Mouse (Mus musculus): ENCODE data around the gene Slu7.

Gene Slu7

DNA sequence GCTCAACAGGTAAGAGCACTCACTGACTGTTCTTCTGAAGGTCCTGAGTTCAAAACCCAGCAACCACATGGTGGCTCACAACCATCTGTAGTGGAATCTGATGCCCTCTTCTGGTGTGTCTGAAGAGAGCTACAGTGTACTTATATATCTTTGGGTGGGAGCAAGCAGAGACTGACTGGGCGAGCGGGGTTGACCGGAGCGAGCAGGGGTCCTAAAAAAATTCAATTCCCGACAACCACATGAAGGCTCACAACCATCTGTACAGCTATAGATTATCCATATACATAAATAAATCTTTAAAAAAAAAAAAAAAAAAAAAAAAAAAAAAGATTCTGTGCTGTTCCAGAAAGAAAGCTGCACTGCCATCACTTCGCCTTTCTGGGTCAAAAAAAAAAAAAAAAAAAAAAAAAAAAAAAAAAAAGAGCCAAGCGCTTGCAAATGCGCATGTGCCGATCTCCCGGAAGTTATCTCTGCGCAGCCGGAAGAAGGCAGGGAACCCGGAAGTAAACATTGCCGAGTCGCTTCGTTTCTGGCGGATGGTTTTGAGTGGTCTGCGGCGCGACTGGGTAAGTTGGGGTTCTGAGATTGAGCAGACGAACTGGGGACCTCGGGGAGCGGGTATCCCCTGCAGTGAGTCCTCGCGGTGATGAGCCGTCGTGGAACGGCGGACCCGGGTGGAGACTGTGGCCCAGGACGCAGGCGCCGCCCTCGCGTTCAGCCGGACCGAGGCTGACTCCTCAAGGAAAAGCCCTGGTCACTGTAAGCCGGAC, at the start of gene Slu7:
Slu7 (plus strand) TSS at position 491 of the 770 bp plus-strand sequence.
- DNase-seq, result peak; percentile 74

DNA sequence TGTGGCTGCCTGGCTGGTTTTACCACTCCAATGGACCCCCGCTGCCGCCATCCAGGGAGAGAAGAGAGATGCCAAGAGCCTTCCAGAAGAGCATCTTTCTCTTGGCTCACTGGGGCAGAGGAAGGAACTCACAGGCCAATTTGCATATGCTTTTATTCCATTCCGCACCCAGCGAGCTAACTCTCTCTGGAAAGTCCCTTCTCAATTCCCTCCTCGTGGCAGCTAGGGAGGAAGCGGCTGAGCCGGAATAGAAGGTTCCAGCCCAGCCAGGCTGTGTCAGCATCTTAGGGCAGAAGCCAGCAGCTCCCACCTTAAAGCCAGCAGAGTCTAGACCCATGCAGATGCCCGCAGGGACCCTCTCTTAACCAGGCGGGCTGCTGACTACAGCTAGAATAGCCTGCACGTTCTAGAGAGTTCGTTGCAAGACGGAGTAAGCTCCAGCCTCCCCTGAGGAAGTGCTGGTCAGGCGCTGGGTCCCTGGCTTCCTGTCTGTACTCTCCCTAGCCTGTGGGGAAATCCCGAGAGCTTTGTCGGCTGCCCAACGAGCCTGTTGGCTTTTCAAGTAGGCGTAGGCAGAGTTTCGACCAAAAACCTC, 48.4 kb upstream of the Slu7 start:
- DNase-seq, result peak; percentile 80

DNA sequence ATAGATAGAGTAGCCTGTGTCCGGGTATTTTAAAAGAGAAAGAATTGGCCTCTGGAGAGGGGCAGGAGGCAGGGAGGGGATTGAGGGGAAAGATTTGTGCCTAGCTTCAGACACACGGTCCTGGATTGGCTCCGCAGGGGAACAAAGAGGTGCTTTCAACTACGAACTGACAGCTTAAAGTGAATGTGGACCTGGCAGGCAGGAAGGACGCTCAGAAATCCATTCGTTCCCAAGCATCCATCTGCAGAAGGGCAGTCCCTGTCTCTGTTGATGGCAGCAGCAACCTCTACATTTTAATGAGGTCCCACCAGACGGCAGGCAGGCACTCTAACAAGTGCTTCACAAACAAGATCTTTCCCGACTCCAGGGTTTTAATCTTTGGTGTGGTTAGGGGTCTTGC, 47.8 kb upstream of the Slu7 start:
- no peak for DNase-seq

DNA sequence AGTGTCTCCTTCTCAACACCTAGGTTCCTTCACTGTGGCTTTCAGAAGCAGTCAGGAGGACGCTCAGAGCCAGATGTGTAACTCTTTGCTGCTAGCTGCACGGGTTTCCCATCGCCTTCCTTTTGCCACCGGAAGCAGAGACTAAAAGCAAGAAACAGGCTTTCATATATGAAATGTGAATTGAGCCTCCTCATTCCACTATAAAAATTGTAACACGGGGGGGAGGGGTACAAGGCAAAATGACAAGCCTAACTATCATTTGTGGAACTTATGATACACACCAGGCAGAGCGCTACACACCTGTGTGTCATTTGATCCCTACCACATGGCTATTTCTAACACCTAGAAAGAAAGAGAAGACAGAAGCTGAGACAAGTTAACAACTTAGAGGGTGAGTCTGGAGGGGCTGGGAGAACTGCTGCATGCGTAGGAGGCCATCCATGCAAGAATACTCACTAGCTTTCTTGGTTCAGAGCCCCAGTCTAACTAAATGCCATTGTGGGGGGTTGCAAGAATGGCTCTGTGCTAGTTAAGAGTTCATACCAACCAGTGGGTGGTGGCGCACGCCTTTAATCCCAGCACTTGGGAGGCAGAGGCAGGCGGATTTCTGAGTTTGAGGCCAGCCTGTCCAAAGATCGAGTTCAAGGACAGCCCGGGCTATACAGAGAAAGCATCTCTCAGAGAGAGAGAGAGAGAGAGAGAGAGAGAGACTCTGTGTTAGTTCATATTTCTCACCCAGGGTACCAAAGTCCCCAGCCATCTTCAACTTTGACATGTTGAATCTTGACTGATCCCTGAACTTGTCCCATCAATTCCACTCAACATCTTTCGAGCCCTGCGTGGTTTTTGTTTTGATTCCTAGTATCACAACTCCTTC, 46.3 kb upstream of the Slu7 start:
- no peak for DNase-seq

DNA sequence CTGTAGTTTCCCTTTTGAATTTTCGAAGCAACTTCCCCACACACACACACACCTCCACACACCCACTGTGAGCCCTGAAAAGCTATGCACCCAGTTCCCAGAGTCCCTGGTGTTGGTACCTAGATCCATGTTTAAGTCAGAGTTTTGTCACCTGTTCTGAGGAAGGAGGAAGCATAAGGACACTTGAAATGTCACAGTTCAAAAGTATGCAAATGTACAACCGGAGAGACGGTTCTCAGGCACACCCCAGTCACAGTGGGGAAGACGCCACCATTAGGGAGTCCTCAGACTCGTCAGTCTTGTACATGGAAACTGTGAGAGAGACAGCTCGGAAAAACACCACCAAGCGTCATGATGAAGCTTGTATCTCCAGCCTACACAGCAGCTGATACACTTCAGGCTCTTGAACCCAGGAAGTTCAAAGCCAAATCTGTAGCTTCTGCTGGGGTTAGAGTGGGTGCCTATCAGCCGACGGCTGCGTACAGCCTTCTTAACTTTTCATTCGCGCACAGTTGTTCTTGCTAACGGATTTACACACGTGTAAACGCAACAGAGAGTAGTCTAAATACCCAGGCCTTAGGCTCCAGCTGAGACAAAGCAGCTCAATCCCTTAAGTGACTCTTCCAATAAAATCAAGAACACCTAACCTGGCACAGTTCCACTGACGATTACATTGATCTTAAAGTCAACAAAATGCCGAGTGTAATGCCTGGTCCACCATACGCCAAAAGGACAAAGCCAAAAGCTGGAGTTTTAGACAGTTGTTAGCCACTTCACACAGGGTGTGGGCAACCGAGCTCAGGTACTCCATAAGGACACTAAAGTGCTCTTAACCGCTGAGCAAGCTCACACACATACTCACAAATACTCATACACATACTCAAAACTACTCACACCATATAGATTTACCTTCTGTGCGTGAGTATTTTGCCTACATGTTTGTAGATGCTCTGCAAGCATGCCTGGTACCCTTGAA, 45.1 kb upstream of the Slu7 start:
- no peak for DNase-seq

DNA sequence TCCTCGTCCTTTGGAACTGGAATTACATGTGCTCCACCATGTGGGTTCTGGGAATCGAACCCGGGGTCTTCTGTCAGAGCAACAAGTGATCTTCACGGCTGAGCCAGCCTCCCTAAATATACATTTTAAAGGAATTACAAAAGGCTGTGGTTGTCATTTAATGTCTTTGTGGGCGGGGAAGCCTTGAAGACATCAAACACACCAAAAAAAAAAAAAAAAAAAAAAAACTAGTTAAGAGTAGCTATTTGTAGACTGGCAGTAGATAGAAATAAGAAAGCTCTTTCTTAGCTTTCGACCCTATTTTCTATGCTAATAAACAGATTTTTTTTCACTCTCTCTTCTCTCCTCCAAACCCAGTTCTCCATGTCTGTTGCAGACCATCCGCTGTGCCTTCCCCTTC, 44.4 kb upstream of the Slu7 start:
- no peak for DNase-seq

DNA sequence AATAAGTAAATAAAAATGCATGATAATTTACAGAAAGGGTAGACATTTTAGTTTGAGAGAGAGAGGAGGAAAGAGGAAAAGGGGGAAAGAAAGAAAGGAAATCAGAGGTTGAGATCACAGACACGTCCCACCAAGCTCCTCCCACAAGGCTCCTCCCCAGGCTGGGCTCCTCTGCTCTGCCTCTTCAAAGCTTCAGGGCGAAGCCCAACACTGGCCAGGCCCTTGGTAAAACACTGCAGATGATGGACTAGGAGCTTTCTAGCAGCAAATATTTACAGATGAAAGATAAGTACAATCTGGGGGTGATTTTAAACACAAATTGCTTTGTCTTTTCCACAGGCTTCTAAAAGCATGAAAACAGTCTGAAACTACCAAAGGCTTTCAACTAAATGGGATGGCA, 40.8 kb upstream of the Slu7 start:
- DNase-seq, result no peak

DNA sequence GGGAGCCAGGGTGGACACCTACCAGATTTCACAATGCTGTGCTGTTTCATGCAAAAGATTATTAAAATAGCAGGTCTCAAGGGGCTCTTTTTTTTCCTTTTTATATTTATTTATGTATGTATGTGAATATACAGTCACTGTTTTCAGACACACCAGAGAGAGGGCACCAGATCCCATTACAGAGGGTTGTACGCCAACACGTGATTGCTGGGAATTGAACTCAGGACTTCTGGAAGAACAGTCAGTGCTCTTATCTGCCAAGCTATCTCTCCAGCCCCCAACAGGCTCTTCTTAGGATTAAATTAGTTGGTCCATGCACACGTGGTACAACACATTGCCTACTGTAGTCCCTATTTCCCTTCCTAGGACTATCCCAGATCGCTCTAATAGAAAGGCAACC, 40.2 kb upstream of the Slu7 start:
- no peak for DNase-seq

DNA sequence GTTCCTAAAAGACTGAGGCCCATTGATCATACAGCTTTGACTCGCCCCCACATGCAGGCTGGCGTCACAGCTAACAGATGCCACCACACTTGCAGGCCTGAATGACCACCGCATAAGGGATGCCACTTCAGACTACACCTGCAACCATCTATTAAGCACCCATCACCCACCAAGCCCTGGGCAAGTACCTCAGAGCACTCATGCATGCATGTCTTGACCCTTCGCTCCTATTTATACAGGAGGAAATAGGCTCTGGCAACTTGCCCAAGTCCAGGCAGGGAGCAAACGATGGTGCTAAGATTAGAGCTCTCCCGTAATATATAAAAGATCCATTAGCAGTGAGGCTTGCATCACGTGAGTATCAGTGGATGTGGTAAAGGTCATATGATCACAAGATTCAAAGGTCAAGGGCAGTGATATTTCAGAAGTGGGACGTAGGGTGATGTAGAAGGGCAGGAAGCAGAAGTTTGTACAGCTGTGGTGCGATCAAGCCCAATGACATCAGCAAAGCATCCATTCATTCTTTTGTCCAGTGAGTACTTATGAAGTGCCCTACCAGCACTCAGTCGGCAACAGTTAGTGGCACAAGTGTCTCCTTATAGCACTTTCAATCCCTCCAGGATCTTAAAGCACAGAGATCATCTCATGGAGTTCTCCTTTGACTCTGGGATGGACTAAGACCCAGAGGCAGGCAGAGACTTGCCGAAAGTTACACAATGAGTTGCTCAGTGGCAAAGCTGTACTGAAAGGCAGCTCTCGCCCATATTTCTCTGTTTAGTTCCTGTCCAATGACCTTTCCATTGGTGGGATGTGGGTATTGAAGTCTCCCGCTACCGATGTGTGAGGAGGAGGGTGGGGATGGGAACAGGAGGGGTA, 38.2 kb upstream of the Slu7 start:
- DNase-seq, result peak; percentile 16

DNA sequence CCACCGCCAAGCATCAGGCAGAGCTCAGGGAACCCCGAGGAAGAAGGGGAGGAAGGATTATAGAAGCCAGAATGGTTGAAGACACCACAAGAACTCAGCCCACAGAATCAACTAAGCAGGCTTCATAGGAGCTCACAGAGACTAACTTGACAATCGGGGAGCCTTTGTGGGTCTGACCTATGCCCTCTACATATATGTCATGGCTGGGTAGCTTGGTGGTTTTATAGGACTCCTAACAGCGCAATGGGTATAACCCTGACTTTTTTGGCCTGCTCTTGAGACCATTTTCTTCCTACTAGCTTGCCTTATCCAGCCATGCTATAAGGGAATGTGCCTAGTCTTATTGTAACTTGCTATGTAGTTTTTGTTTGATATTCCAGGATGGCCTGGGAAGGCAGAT, 37.3 kb upstream of the Slu7 start:
- no peak for DNase-seq

DNA sequence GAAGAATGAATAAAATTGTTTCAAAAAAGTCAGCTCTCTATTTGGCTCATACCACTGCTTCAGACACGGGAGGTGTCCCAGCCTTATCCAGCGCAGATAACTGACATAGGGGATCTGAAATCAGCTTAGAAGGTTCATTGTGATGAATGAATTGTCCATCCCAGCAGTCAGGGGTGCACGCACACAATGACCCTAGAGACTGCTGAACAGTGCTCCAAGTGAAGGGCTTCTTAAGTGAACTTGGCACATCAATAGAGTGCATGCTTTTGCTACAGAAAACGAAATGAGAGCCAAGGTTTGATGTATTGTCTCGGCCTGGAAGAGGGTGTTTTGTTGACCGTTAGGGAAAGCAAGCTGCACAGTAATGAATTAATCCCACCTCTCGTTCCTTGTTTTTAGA, 36.9 kb upstream of the Slu7 start:
- no peak for DNase-seq

DNA sequence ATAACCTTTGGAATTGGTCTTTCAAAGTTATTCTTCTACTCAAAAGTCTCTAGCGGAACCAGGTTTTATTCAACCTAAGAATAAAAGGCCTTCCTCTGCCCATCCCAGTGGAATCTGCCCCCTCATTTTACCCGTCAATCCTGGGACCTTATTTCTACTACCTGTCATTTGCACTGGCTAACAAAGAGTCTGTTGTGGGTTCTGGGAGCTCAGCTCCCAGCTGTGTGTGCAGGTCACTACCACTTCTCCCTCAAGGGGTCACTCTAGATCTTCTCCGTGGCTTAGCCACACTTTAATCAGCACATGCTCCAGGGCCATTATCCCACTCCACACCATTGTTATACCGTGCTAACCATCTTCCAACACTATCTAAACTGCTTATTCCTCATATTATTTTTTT, 34.2 kb upstream of the Slu7 start:
- DNase-seq, result peak; percentile 47

DNA sequence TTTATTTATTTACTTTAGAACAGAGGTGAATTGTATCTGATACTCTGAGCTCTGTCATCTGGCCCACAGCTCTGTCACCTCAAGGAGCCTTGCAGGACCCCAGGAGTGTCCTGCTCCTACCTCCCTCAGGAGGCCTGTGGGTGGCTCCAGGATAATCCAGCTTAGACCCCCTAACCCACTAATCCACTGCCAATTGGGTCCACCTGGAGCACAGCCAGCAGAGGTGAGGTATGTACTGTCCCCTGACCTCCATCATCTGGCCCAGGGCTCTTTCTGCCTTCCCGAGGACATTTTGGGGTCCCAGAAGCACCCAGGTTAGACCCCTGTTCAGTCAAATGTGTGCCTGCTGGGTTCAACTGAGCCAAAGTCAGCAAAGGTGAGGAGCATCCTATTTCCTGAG, 33.4 kb upstream of the Slu7 start:
- no peak for DNase-seq

DNA sequence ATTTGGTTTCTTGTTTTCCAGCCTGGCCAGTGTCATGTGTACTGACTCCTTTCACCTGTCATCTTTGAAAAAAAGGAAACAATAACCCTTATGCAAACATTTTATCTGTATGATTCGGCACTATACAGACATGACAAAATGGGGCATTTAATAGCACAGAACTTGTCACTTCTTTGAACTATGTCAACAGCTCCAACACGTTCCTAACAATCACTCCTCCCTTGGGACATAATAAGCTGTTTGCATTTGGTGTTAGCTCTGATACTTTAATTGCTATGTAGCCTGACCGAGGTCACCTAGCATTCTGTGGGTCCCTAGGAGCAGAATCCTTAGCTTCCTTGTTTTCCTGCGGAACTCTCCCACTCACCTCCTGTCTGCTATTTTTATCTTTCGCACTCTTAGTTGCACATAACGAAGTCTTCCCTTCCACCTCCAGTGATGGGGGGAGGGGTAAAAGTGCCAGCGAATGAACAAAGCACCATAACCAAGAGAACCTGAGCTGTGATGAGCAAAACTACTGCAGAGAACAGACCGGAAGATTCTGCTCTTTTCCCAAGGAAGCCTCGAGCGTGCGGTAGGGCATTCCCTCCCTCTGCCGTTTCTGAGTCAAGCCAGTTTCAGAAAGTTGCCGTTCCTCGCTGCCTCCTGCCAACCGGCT, 29.3 kb upstream of the Slu7 start:
- DNase-seq, result no peak

DNA sequence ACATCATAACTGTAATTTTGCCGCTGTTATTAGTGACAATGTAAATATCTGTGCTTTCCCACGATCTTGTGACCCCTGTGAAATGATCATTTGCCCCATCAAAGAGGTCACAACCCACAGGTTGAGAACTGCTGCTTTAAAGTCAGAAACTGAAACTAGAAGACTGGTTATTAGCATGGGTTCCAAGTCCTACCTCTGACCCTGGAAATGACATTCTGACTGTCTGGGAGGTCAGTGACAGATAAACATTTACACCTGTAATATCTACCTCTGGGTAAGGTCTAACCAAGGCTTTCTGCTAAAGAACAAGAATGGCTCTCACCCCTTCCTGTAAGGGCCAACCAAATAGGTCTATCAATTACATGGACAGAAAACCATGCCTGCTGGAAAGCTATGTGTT, 24.7 kb upstream of the Slu7 start:
- no peak for DNase-seq

DNA sequence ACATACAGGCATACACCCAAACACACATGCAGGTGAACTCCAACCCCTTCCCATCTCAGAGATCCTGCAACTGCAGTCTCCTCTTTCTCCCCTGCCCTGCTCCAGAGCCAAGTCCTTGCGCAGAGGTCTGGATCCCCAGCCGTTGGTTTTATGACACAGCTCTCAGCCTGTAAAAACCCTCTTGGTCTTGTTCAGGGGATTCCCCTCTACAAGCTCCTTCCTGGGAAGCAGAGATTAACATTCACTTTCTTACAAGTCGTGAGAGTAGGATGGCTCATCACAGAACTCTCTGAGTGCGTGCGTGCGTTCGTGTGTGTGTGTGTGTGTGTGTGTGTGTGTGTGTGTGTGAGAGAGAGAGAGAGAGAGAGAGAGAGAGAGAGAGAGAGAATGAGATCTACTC, 23.3 kb upstream of the Slu7 start:
- no peak for DNase-seq

DNA sequence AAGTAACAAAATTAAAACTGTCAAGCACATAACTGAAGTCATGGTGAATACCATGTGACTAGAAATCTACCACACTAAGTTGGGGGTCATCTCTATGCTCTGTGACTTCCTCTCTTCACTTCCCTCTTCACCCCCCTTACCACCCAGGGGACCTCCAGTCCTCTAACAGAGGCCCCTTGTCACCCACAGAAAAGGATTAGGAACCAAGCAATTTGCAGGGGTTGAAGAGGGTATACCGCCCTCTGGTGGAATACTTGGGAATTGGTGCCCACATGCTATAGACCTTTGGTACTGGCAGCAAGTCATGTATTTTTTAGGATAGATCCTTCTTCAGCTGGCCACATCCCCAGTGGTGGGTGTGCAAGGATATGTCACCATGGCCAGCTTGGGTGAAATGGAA, 22.1 kb upstream of the Slu7 start:
- peak; percentile 86 for DNase-seq

DNA sequence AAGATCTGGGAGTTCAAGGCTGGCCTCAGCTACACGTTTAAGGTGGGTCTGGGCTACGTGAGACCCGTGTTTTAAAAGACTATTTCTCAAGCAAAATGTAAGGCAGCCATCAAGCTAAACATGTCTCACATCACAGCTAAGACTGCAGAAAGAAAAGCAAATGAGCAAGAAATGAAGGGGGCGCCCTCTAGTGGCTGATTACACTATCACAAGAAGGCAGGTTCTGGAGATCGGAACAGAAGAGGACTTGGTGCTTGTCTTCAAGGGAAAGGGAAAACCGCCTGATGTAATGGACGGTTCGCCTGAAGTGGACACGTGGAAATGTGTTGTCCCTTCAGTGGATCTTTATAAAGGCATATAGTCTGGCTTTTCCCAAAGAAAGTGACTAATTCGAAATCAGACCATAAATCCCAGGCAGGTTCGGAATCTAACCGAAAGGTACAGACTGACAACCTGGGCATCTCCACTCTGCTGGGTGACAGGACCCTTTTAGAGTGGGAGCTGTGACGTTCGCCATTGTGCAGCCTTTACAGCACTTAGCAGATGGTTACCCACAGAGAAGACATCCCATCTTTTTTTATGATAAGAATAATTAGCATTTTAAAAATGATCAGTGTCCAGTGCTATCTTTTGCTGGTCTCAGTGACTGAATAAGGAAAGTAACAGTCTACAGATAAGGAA, 20.6 kb upstream of the Slu7 start:
- peak; percentile 91 for DNase-seq

DNA sequence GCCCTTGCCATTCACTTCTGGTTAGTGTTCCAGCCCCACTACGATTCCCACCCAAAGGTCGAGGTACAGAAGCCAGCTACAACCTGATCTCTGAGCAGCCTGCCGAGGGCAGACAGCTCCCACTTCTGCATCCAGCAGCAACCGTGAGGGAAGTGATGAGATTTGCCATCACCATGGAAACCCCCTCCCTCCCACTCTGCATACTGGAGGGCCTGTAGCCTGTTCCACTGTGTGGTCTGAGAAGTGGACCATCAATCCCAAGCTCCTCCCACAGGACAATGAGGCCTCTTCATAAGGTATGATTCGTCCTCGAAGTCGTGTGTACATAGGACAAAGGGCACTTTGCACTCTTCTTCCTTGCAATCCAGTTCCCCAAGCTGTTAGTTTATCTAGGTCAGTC, 16.3 kb upstream of the Slu7 start:
- no peak for DNase-seq

DNA sequence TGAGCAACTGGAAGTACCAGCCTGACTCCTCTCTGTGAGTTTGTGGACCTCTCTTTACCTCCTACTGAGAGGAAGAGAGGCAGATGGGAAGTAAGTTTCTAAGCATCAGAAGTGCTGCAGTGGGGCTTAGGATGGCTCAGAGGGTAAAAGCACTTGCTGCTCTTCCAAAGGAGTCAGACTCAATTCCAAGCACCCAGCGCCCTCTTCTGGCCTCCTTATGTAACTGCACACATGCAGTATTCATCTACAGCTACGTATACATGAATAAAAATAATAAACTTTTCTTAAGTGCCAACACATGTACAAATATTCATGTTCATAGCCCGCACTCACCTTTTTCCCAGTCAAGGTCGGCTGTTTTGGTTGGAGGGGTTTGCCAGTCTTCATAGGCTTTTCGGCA, 9.2 kb upstream of the Slu7 start:
- DNase-seq, result no peak

Measured in lung, postnatal 36 days (tissue).